Mouse (Mus musculus) cerebellum, adult 9-11 months (tissue): ENCODE measurements around the gene Myo15b.

Source experiments
- DNase-seq: peaks from one replicate; pipeline ENCODE4 v3.0.0; 2022

Myo15b gene

DNA sequence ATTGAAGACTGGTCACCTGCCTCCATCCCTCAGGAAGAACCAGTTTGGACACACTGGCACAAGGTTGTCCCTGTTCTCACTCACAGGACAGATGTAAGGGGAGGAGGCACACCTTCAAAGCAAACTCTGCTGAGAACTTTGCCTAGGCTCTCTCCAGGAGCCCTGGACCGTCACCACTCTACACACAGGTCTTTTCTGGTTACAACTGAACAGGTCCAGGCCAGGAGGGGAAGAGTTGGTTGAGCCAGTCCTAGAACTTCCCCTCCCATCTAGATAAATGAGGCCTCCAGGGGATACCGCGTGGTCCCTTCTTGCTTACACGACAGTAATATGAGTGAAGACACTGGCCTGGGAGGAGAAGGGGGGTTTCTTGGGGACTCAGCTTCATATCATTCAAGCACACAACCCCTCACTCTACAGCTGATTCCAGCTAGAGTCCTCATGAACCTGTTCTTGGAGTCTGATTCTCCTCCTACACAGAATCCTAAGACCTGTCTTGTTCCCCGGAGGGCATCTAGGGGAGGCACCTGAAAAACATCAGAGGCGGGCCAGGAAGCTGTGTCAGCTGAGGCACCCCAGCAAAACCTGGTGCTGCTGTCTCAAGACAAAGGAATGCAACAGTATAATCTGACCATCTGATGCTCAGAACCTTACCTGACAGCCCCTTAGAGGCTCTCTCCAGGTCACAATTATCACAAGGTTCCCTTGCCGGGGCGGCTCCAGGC is 46.2 kb downstream of the Myo15b start:
- DNase-seq = no peak

GRCm38 (mm10) chr11:115904956-115905790 is 47.0 kb downstream of the Myo15b start:
- no peak for DNase-seq

- no peak for DNase-seq
These were observed 47.9 kb downstream of the Myo15b start for GRCm38 (mm10) chr11:115906116-115906515.

DNA sequence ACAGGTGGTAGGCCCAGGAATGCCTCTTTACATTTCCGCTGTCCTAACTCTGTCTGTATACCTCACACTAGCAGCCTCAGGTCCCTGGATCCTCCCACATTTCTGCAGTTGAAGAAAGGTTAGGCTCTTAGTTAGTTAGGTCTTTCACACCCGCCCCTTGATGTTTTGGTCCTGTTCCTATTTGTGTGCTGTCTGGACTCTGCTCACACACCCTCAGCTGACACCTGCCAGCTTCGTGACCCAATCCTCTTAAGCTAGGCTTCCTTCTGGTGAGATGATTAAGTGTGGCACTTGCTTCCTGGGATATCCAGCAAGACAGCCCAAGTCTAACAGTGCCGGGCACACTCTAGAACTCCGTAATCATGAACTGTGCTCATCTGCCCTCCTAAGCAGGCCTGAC is 48.3 kb downstream of the Myo15b start:
- DNase-seq = no peak

DNA sequence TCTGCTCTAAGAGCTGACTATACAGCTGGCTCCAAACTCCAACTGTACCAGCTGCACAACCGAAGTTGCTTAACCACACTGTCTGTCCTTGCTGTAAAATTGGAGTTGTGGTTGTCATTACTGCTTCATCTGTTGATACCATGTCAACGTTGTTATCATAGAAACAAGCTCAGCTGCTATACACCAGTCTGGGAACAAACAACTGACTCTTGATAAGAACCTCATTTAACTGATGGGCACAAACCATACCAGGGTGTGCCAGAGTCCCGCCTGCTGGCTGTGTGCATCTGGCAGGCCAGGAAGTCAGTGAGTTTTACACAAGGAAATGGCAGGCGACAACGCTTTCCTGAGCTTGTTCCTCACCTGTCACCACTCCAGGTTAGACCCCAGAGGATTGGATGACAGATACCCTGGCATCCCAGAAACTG is 52.9 kb downstream of the Myo15b start:
- DNase-seq = no peak

DNA sequence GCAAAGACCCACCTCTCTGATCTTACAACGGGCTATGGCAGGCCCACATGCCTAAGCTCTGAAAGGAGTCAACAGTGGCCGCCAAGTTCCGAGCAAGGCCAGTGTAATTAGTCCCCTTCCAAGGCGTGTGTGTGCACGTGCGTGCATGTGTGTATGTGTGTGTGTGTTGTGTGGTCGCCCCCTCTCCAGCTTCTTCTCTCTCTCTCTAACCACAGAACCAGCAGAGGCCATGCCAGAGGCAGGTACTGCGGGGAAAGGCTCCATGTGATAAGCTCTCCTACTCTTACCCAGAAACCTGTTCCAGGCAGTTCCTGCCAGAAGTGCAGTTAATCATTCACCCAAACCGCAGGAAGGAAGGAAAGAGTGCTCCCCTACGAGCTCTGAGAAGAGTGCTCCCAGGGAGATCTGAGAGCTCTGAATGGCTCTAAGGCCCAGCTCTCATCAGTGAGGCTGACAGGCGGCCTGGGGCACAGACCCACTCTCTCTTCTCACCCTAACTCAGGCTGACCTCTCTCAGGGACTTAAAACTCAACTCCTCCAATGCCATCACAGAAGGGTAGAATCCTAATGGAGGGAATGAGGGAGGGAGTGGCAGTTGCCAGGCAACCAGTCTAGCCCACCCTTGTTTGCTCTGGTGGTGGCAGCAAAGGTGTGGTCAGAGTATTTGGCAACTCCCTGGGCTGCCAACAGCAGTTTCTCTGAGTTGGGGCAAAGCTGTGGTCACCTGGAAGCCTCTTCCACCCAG is 53.6 kb downstream of the Myo15b start, which contains the start of gene Smim6:
Gene Smim6, plus strand, starts transcription at position 386 of the 745 bp plus-strand sequence.
- no peak for DNase-seq

DNA sequence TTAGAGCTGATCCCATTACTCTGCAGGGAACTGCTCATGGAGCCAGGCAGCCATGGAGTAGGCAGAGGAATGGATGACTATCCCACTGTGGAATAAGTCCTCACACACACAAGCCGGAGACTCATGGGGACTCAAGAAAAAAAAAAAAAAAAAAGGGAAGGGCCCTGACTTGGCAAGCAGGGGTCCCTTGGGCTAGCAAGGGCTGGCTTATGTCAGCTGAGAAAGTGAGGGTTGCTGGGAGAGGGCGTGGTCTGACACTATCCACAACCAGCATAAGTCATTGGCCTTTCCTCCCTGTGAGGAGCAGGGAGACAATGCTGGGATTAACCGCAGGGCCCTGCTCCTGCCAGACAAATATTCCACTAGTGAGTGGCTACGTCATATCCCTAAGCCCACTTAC is 58.4 kb downstream of the Myo15b start:
- no peak for DNase-seq

DNA sequence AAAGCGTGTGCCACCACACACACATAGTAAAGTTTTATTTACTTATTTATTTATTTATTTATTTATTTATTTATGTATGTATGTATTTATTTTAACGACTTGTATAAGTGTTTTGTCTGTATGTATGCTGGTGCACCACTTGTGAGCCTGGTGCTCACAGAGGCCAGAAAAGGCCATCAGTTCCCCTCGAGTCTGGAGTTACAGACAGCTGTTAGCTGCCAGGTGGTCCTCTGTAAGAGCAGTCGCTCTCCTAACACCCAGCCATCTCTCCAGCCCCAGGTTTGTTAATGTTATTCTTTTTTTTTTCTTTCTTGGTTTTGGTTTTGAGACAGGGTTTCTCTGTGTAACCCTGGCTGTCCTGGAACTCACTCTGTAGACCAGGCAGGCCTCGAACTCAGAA is 60.4 kb downstream of the Myo15b start:
- no peak for DNase-seq

DNA sequence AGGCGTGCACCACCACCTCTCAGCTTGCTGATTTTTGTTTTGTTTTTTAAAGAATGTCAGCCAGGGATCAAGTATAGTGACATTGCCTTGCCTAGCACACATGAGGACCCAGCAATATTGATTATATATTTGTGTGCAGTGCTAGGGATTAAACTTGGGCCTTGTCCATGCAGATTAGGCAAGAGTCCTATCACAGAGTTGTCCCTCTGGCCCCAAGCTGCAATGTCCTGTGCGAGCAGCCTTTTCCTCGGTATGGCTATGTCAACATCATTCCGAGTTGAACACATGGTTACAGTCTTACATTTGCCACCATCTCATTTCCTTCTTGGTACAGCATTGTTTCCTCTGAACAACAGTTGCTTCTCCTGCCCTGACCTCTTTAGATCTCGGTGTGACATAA is 60.9 kb downstream of the Myo15b start:
- no peak for DNase-seq

DNA sequence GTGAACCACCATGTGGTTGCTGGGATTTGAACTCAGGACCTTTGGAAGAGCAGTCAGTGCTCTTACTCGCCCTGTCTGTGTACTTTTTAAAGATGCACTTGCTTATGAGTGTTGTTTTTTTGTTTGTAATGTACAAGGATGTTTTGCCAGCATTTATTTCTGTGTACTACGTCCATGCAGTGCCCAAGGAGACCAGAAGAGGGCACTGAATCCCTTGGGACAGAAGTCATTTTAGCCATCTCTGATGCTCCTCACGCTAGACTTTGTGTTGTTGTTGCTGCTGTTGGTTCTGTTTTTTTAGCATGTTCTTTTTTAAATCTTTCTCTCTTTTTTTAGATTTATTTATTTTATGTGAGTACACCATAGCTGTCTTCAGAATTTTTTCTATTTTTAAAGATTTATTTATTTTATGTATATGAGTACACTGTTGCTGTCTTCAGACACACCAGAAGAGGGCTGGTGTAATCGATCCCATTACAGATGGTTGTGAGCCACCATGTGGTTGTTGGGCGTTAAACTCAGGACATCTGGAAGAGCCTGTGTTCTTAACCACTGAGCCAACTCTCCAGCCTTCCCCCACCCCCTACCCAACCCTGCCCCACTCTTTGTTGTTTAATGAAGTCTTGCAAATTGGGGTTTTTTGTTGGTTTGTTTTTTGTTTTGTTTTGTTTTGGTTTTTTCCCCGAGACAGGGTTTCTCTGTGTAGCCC is 62.1 kb downstream of the Myo15b start:
- DNase-seq = peak; percentile 46

DNA sequence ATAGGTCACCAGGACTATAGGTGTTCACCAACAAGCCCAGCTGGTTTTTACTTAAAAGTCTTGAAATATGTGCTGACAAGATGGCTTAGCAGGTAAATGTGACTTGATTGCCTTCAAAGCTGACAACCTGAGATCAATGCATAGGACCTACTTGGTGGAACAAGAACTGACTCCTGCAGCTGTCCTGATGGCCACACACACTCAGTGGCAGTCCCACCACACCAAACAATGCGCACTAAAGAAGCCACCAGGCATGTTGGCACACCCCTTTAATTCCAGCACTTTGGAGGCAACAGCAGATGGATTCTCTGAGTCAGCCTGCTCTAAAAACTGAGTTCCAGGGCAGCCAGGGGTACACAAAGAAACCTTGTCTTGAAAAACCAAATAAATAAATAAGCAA is 63.8 kb downstream of the Myo15b start:
- no peak for DNase-seq

- no peak for DNase-seq
These were observed 70.8 kb downstream of the Myo15b start for GRCm38 (mm10) chr11:115929031-115929430.

DNA sequence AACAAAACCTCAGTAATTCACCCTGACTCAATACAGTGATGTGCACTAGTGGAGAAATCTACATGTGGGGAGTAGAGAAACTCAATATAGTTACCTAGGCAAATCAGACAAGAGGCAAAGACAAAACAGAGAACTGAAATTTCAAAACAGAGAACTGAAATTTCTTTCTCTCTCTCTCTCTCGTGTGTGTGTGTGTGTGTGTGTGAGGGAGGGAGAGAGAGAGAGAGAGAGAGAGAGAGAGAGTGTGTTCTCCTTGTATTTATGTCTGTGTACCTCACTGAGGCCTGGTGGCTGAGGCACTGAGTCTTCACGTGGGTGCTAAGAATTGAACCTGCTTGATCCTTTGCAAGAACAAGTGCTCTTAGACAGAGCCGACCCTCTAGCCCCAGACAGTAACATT is 71.6 kb downstream of the Myo15b start:
- no peak for DNase-seq

- DNase-seq = no peak
These were observed 73.0 kb downstream of the Myo15b start for GRCm38 (mm10) chr11:115931235-115931634.

GRCm38 (mm10) chr11:115933108-115933746 is 75.0 kb downstream of the Myo15b start, which contains the start of the genes Sap30bp and Recql5:
Sap30bp (plus strand) TSS chr11:115933282.
Recql5 (minus strand) TSS chr11:115933477.
- peak; percentile 97 for DNase-seq

GRCm38 (mm10) chr11:115933747-115934110 is 75.5 kb downstream of the Myo15b start:
- no peak for DNase-seq

DNA sequence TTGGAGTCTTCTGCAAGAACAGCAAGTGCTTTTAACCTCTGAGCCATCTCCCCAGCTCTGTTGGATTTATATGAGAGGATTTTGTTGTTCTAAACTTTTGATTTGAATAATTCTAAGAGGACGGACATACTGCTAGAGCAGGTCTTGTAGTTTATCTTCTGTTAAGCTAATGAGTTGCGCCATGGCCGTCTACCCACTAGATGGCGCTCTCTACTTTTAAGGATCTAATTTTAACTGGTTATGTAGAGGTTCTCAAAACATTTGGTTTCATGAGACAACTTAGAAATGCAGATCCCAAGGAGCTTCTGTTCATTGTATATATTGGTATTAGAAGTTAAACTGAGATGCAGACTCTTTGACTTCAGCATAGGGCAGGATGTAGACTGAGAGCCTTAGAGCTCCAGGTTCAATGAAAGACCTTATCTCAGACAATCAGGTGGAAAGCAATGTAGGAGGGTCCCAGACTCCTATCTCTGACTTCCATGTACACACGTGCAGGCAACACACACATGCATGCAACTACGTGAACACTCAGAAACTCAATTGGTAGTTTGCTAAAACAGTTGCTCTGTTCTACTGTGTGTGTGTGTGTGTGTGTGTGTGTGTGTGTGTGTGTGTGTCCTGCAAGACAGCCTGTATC is 81.6 kb downstream of the Myo15b start:
- peak; percentile 57 for DNase-seq

GRCm38 (mm10) chr11:115941980-115942379 is 83.8 kb downstream of the Myo15b start:
- DNase-seq = no peak
